Mouse (Mus musculus): ENCODE results near the gene Kmt2d. TPM values are rescaled to one million over a fixed set of nuclear protein-coding genes. Genes with fewer than 3 reads are reported as not detected.
"Not testable (repeated sequence)": the region's sequence is repeated elsewhere in the genome, so short reads cannot be mapped to it uniquely, and the experiment has no call there.

Kmt2d gene
- 100 to 1,000 TPM in 1 of 2 experiments, 10 to 100 TPM in 1; 89.3 to 106 TPM for total RNA-seq (2021)
- long read RNA-seq, experiment 1, partial matches to known transcripts, result 0 of 9 reads
- long read RNA-seq, experiment 1, other reads (novel, unspliced or antisense), result 9 of 9 reads
- long read RNA-seq, experiment 2, partial matches to known transcripts, result 1 of 12 reads
- long read RNA-seq, experiment 2, other reads (novel, unspliced or antisense), result 11 of 12 reads

DNA sequence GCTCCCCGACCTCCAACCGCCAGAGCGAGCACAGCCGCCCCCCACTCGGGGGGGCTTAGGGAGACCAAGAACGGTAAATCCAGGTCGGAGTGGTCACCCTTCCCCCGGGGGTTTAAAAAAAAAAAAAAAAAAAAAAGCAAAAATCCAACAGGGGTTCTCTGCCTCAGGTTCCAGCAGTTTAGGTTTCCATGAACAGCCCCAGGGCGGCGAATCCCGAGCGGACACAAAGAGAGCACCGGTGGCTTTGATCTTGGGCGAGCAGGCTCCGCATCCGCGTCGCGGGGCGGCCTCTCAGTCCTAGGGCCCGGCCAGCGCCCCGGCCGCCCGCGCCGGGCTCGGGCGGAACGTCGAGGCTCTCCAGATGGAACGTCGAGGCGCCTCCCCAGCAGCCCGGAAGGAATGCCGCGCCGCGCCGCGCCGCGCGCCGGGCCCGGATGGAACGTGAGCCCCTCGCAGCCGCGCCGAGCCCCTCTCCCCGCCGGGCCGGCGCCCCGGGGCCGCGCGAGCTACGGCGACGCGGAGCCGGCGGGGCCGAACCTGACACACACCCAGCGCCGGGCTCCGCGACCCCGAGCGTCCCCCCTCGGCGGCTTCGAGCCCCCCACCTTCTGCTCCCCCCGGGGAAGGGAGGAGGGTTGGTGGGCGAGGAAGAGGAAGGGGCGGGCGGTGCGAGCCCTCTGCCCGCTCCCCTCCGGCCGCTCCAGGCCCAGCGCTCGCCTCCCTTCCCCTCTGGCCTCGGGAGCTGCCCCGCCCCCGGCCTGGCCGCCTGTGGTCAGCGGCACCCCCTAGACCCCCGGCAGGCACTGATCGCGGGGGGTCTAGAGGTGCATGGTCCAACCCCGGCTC lies at the start of gene Kmt2d:
Gene Kmt2d, minus strand, starts transcription at position 135 of the 846 bp plus-strand sequence.
- H3K27ac ChIP-seq, result peak within 1 kb of the TSS; percentile 100
- no peak for TF ChIP-seq CTCF (conservative IDR thresholded peaks at IDR 0.05)
- no peak for DNase-seq (ENCODE audit: low spot score in 2 of 2)
- peak within 1 kb of the TSS; percentile 95 for H3K4me3 ChIP-seq

DNA sequence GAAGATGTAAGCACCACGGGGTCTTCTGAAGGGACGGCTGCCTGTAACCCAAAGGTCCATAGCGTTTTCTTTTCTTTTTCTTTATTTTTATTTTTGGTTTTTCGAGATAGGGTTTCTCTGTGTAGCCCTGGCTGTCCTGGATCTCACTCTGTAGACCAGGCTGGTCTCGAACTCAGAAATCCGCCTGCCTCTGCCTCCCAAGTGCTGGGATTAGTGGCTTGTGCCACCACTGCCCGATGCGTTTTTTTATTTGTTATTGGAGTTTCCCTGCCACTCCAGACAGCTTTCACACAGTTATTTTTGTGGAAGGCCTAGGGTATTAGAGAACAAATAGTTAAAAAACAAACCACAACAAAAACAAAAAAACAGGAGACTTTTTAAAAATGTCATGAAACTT lies 47.5 kb upstream of the Kmt2d start:
- DNase-seq (ENCODE audit: low spot score in 2 of 2), result not testable (repeated sequence)
- H3K4me3 ChIP-seq, result peak overlapping the region; percentile 82
- H3K27ac ChIP-seq, result peak overlapping the region; percentile 95

DNA sequence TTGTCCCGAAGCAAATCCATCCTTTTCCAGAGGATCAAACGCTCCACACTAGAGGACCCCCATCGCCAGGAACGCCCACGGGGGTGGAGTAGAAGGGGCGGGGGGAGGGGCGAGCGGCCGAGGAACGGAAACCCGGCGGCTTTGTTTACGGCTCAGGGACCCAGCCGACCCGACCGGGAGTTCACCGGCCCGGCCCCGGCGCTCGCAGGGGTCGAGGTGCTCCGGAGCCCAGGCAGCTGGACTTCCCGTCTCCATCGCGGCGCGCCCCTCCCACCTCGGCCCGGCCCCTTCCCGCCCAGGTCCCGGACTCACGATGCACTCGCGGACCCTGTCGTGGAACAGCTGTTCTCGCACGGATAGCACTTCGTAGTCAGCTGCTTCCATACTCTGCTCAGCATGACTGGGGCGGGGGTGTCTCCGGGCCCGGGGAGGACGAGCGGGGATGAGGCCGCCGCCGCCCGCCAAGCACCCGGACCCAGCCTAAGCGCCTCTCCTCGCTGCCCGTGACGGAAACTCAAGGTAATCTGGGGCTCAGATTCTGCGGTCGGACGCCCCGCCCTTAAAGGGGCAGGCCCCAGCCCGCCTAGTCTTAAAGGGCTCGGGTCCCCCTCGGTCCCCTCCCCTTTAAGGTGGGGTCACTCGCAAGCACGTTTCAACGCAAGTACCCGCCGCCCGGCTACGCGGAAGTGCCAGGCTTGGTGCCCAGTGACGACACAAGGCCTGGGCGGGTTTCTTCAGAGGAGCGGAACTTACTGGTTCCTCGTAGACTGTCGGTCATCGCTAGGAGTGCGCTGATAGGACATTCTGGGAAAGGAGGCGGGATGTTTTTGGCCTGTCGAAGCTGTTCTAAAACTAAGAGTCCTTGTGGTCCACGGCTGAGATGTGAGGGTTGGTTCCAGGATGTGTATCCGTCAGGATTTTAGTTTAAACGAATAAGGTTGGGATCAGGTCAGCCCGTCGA lies 46.8 kb upstream of the Kmt2d start, which contains the start of gene Lmbr1l:
Gene Lmbr1l, minus strand, starts transcription at position 694 of the 961 bp plus-strand sequence.
- Histone ChIP-seq H3K27ac (peak within 1 kb of the TSS; percentile 95), H3K4me3 (peak within 1 kb of the TSS; percentile 82)
- peak; percentile 99 to 100 for DNase-seq (ENCODE audit: low spot score in 2 of 2)
- no peak; the same call in 1 of the 2 replicates for TF ChIP-seq CTCF (conservative IDR thresholded peaks at IDR 0.05)

DNA sequence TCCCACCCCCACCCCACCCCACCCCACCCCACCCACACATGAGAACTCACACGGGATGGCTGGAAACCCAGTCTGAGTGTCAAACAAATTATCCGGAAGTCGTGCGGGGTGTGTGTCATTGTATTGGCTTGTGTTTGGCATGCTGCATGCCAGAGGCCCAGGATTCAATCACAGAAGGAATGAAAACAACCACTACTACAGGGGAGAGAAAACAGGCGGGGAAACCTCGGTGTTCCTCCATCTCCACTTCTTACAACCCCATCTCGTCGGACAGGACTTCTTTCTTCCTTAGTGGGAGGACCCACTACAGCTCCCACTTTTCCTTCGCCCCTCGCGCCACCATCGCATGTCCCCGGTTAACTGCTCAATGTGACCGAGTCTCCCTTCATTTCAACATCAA lies 46.1 kb upstream of the Kmt2d start:
- TF ChIP-seq CTCF (conservative IDR thresholded peaks at IDR 0.05), result no peak
- Histone ChIP-seq H3K4me3 (peak overlapping the region; percentile 82), H3K27ac (peak overlapping the region; percentile 95)
- no peak for DNase-seq (ENCODE audit: low spot score in 2 of 2)

DNA sequence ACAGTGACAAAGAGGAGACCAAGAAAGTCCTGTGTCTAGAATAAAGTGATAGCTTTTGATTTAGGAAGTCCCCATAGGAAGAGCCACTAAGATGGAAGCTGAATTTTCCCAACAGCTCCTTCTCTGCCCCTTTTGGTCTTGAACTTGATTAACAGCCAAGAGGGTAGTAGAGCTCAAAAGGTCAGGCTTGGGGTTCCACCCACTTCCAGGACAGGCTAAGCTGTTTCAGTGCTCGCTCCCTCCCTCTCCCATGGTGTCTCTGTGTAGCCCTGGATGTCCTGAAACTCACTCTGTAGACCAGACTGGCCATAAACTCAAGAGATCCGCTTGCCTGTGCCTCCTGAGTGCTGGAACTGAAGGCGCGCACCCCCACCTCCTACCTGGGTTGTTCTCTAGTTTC lies 45.0 kb upstream of the Kmt2d start:
- no peak for TF ChIP-seq CTCF (conservative IDR thresholded peaks at IDR 0.05)
- no peak for DNase-seq (ENCODE audit: low spot score in 2 of 2)
- no peak overlapping the region for H3K27ac ChIP-seq
- no peak overlapping the region for H3K4me3 ChIP-seq

DNA sequence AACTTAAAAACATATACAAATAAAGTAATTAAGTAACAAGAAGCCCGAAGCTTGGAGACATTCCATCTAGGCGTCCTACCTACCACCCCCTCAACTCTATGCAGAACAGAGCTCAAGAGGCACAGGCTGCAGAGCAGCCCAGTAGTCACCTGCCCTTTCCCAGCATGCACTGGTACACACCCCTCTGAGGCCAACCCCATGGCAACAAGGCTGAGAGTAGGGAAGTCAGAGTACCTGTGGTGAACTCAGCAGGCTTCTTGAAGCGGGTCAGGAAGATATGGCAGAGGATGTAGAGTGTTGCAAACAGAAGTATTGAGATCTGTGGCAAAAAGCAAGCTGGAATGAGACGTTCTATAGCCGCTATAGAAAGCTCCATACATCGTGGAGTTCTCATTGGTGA lies 43.9 kb upstream of the Kmt2d start:
- Histone ChIP-seq H3K27ac (no peak overlapping the region), H3K4me3 (no peak overlapping the region)
- DNase-seq (ENCODE audit: low spot score in 2 of 2), result no peak
- TF ChIP-seq CTCF (conservative IDR thresholded peaks at IDR 0.05), result no peak

DNA sequence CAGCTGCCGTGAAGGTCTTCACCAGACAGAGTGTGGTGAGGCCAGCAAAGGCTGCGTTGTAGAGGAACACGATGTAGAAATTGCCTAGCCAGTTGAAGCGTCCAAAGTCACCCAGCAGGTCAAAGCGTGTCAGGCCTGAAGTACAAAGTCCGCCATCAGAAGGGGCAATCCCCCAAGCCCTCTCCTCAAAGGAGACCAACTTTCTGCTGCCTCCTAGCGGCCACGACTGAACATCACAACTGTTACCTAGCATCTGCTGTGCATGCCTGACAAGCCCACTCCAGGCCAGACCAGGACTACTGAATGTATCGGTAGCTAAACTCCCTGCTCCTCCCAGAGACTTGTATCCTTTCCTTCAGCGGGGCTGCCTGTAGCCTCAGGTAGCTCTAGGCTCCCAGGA lies 33.7 kb upstream of the Kmt2d start:
- Histone ChIP-seq H3K4me3 (no peak overlapping the region), H3K27ac (no peak overlapping the region)
- peak; percentile 85 for TF ChIP-seq CTCF (conservative IDR thresholded peaks at IDR 0.05)
- DNase-seq (ENCODE audit: low spot score in 2 of 2), result peak in 1 of 2 experiments; percentile 46

DNA sequence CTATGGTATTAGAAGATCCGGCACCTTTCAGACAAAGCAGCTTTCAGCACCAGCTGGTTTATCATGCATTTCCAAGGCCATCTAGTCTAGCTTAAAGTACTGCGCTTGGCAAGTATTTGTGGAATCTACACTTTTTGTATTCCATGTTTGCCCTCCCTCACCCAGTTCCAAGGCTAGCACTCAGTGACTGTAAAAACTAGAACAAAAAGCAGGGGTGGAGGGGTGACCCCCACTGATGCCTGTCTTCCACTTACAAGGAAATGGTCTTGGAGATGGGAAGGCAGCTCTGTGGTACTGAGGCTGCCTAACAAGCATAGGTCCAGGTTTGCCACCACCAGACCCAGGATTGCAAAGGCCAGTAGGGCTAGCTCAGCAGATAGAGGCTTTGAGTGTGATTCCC lies 31.6 kb upstream of the Kmt2d start:
- H3K27ac ChIP-seq, result no peak overlapping the region
- TF ChIP-seq CTCF (conservative IDR thresholded peaks at IDR 0.05), result no peak
- H3K4me3 ChIP-seq, result no peak overlapping the region
- no peak for DNase-seq (ENCODE audit: low spot score in 2 of 2)

DNA sequence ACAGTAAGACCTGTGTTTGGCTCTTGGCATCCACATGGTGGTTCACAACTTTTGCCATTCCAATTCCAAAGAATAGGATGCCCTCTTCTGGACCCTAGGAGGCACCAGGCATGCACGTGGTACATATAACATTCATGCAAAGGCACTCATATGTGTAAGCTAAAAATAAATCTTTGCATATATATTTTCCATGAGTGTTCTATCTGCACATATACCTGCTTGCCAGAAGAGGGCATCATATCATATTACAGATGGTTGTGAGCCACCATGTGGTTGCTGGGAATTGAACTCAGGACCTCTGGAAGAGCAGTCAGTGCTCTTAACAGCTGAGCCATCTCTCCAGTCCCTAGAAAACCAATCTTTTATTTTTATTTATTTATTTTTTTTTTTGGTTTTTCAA lies 30.5 kb upstream of the Kmt2d start:
- TF ChIP-seq CTCF (conservative IDR thresholded peaks at IDR 0.05), result peak; percentile 44
- DNase-seq (ENCODE audit: low spot score in 2 of 2), result no peak

DNA sequence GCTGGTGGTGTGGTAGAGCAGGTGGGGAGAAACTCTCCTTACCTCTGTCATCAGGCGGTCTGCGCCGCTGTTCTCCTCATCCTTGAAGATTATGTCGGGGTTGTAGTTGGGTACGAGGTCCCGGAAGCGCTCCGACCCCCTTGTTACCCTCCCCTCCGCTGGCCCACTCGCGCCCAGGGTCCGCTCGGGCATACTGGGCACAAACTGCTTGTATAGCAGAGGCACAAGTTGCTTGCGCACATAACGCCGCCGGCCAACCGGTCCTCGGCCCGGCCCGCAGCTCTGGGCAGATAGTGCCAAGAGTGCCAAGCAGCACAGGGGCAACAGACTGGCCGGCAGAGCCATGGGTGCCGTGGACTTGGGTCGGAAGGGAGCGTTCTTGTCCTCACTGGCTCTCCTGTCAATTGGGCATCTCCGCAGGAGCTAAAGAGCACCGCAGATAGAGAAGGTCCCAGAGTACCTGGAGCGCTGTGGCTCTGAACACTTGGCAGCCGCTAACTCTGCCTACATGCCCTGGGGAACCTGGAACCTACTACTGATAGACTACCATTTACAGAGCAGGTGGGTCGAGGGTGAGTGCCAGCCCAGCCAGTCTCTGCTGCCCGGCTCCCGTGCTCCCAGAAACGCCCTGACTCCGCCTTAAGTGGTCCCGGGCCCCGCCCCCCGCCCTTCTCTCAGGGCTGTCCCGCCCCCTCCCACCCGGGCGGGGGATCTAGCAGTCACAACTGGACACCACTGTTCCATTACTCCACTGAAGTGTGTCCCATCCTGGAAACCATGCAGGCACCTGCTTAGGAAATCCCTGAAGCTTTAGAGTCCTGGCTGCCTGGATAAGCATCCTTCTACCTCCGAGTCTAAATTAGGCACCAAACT lies 27.2 kb upstream of the Kmt2d start, which contains the start of gene Dhh:
Gene Dhh, minus strand, starts transcription at position 613 of the 873 bp plus-strand sequence.
- no peak for TF ChIP-seq CTCF (conservative IDR thresholded peaks at IDR 0.05)
- no peak within 1 kb of the TSS for H3K27ac ChIP-seq
- no peak within 1 kb of the TSS; the same call in 1 of the 2 replicates for H3K4me3 ChIP-seq
- DNase-seq (ENCODE audit: low spot score in 2 of 2), result no peak

More for the DNA sequence above, 30.5 kb upstream of the Kmt2d start:
- H3K4me3 ChIP-seq, result no peak overlapping the region
- no peak overlapping the region for H3K27ac ChIP-seq

DNA sequence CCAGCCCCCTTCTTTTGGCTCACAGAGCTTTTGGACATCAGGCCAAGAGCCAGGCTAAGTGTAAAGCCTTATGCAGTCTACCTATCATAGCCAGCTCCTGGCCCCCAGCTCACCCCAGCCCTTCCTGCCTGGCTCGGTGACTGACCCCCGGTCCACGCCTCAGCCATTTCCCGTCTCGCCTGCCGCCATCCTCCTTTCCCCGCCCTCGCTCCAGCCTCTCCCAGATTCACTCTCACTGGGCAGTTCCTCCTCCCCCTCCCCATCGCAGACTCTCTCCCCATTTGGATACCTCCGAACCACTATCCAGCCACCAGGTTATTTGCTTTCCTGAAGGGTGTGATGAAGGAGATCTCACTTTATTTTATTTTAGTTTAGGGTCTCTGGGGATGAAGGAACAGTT lies 26.5 kb upstream of the Kmt2d start:
- TF ChIP-seq CTCF (conservative IDR thresholded peaks at IDR 0.05), result no peak
- H3K27ac ChIP-seq, result no peak overlapping the region
- H3K4me3 ChIP-seq, result no peak overlapping the region
- no peak for DNase-seq (ENCODE audit: low spot score in 2 of 2)

All from layer of hippocampus, adult 2 months (tissue).